Mouse (Mus musculus) CD8-positive naive resting alpha-beta T cell, adult 2 months (primary cell): Measurements from ENCODE around the gene Gm49378.

Source experiments
- DNase-seq, 2 experiments: peaks; one replicate each; pipeline ENCODE4 v3.0.0; 2022; ENCODE audit warnings: low read depth in 2 of 2, low spot score in 2 of 2

Gene Gm49378

DNA sequence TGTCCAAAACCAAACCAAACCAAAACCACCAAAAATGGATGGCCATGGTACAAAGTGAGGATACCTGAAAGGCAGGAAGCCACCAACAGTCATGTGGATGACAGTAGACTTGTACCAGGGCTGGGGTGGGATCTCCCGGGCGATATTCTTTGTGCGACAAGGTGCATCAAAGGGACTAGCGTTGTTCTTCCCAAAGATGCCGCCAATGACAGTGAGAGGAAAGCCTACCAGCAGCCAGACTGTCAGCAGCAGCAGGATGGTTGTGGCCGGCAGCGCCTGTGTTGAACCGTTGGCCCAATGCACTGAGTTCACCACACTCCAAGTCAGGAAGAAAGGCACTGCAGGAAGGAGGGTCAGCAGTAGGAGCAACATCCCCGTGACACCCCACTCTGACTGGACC, at the start of gene Gm49378:
Gm49378 (minus strand) TSS at position 101 of the 400 bp plus-strand sequence.
- no peak for DNase-seq

DNA sequence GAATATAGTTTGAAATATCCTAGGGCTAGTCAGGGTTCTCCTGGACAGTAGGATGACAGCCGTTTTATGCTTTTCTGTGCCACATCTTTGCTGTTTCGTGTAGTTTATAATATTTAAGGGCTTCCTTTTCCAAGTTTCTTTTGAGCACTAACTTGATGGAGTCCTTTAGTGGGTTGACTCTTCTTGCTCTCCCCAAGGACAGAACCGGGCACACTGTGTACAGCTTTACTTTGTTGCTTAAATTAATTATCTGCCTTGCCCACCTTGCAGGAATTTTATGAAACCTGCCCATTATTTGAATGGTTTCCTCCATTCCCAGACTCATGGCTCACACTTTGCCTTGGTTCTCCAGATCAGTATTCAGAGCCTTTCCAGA, 44.4 kb upstream of the Gm49378 start:
- no peak for DNase-seq

DNA sequence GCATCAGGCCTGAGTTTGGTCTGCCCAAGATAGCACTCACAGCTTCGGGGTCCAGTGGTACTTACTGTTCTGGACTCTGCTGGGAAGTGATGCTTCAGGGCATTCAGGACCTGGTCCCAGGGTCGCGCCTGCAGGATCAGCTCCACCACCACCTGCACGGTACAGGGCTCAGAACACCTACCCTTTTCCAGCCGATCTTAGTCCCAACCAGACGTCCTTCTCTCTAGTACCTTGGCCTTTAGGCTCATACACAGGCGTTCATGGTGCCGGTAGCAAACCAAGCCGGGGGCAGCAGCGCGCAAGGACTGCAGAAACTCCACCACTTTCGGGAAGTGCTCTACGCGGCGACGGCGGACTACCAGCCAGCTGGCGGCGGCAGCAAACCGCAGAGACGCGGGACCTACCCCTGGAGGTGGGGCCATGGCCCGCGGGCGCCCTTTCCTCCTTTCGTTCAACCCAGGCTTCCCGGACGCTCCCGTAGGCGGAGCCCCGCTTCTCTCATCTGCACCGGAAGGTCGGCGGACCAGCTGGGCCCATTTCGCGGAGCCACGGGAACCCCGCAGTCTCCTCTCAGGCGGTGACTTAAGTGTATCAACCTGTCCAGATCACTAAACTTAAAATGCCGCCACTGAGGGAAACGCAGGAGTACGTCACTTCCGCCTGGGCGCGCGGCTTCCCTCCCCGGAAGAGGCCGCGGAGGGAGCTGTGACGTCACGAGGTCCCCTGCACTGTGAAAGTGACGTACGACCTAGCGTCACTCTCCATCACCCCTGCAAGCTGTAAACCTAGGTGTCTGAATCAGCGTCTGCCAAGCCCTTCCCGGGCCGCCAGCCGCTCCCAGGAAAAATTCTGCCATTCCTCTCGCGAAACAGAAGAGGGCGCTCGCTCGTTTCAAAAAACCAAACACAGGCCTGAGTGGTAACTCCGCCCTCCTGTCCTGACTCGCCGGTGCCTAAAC, 43.7 kb upstream of the Gm49378 start, which contains the start of gene Tinf2:
Tinf2 (minus strand) TSS at position 661 of the 958 bp plus-strand sequence.
- DNase-seq, result peak; percentile 93 to 94

GRCm38 (mm10) chr14:55677615-55678014, 39.9 kb upstream of the Gm49378 start:
- DNase-seq, result no peak

- no peak for DNase-seq
Observed at GRCm38 (mm10) chr14:55672741-55673060, 35.0 kb upstream of the Gm49378 start.

DNA sequence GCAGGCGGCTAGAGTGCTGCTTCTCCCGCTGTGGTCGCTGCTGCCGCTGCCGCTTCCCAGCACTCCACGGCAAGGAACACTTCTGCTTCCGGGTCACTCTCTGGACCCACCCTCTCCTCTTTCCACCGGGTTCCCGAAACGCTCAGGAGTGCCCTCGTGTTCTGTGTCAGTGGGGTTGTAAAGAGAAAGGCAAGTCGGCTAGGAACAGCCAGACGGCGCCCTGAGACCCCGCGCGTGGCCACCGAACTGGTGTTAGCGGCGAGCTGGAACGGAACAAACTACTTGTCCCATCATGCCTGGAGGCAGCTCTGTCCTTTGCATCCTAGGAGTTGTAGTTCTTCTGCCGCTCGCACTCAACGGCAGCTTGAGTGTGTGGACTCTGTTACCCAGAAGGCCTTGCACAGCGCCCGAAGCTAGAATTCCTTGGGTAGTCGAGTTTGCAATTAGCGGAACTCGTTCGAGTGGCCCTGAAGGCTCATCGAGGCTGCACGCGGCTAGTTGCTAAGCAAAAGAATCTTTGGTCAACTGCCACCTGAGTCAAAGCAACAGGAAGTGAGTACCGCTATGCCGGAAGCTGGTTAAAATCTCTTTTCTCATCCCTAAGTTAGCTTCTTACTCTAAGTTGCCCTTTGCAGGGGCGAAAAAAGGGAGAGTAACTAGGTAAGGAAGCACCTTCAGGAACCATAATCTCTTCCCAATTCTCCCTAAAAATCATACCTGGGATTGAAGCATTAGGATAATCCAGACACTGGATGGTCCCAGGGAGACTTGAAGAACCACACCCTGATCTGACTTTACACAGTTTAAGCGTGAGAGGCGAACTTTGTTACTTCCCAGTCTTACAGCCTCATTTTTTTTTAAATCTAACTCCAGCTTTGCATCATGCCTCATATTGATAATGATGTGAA, 34.4 kb upstream of the Gm49378 start, which contains the start of the genes Gmpr2 and Nedd8:
Gmpr2 (plus strand) TSS at position 109 of the 908 bp plus-strand sequence.
Nedd8 (minus strand) TSS at position 292 of the 908 bp plus-strand sequence.
- DNase-seq, result peak; percentile 83 to 85

- no peak for DNase-seq
Observed at GRCm38 (mm10) chr14:55671486-55671832, 33.8 kb upstream of the Gm49378 start.

GRCm38 (mm10) chr14:55660636-55661035, 22.9 kb upstream of the Gm49378 start:
- no peak for DNase-seq

DNA sequence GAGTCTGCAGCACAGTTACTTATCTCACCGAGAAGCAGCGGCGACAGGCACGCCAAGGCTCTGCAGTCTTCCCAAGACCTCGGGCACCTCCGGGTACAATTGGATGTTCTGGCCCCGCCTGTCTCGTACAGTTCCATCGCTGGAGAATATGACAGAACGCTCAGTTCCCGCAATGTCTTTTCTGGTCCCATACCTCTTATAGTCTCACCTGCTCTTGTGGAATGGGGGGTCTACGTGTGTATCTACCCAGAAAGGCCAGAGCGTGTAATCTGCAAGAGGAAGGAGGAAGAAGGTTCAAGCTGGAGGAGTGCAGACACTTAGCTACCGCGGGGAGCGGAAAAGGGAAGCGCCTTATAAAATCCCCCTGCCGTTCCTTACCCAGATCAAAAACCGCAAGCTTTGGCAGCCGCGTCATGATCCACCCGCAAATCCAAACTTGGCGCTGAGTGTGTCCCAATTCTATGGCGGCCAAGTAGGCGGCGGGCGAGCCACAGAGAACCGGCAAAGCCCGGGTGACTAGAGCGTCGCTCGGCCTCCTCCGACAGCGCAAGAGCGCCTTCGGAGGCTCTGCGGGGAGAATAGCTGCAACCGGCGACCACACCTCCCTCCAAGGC, 22.4 kb upstream of the Gm49378 start, which contains the start of gene Mdp1:
Mdp1 (minus strand) TSS at position 549 of the 614 bp plus-strand sequence.
- DNase-seq, result peak; percentile 66 to 70

DNA sequence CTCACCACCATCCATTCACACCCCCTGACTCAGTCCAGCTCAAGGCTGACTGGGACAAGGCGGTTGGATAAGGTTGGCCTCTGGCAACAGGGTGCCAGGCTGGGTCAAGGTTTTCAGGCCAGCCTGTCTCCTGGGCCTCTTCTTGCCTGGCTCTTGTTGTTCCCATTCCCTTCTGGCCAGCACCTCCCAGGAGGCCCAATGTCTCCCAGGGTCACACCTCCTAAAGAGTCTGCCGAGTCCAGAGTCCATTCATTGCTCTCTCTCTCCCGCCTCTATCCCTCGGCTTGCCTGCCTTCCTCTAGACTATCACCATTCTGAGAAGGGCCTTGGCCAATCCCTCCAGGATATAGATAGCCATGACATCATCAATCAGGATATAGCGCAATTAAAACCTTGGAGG, 20.3 kb upstream of the Gm49378 start:
- no peak for DNase-seq

DNA sequence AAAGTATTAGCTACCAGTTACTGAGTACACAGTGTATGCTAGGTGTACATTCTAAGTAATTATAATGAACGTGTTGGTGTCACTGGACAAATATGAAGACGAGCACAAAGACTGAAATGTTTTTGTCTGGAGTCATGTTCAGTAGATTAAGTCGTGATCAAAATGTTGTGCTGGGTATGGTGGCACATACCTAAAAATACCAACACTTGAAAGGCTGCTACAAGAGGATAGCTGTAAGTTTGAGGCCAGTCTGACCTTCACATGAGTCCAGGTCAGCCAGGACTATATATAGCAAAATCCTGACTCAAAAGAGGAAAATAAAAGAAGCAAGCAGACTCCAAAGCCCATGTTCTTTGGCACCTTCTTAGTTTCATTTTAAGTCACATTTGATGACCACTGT, 19.2 kb upstream of the Gm49378 start:
- DNase-seq, result no peak

DNA sequence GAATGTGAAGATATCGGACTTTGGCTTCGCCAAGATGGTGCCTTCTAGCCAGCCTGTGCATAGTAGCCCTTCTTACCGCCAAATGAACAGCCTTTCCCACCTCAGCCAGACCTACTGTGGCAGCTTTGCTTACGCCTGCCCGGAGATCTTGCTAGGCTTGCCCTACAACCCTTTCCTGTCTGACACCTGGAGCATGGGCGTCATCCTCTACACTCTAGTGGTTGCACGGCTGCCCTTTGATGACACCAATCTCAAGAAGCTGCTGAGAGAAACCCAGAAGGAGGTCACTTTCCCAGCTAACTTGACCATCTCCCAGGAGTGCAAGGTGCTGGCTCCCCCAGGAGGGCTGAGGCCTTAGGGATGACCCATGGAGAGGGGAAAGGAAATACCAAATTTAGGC, 13.8 kb upstream of the Gm49378 start:
- DNase-seq, result no peak

DNA sequence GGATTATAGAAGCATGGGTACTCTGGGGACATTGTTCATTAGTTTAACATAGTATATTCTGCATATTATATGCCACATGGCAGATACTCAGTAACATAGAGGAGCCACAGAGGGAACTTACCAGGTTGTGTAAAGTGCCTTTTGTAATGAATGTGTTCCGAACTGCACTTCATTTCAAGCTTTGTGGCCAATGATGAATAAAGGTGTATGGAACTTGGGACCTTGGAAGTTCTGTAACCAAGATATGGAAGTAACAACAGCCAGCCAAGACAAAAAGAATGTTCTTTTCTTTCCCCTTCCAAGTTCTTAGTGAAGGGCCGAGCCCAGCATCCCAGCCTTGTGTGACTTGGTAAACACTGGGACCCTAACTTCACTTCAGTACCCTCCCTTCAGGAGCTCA, 12.2 kb upstream of the Gm49378 start, which contains the start of gene Tssk4:
Tssk4 (plus strand) TSS at position 301 of the 400 bp plus-strand sequence.
- DNase-seq, result no peak

DNA sequence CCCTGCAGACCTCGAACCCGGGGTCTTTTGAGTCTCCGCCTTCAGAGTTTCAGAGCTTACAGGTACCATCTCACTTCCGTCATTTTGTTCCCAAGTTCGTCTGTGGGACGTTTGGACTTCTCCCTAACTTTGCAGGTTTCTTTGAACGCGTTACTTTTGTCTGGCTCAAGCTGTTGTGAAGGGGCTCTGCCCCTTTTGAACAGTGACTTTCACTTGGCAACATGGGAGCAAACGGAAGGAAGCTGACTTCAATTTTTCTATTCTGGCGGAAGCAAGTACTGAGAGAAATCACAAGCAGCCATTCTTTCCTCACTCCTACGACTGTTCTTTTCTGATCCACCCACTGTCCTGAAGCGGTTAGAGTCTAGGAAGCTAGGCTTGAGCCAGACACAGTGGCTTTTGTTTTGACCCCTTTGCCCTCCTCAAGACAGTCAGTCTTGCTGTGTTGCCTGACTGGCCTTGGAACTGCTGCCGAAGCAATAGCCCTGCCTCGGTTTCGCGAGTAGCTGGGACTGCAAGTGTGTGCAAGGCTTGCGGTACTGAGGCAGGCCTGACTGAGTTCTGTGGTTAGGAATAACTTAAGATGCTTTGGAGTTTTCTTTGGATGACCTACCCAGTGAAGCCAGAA, 6.7 kb upstream of the Gm49378 start:
- DNase-seq, result peak; percentile 13 to 35

DNA sequence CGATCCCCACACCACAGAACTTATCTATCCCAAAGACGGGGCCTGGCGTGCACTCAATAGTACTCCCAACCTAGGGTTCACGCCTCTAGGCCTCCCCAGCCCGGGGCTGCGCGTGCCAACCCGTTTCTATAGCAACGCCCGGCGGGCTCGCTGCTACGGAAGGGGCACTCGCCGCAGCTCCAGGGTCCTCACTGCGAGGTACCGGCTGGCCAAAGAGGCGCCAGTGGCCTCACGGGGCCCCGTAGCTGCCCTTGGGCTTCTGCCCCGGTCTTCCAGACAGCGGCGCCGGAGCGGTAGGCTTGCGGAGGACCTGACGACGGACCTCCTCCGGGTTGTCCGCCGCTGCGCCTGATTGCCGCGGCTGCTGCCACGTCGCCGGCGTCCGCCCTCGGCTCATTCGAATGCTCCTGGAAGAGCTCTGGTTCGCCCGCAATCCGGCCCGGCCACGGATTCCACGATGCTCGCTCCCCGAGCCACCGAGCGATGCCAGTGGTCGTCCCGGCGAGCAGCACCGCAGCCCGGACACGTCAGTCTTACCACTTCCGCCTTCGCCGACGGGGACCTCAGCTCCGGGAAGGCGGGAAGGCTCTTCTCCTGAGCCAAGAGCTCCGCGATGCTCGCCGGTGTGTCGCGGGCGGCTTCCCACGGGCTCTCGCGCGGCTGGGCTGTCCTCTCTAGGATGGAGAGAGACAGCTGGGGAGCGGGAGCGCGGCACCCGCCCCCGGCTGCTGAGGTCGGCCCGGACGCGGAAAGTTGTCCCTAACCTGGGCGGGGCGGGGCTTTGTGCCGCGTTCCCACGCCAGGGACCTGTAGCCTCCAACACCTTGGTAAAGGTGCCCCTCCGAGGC, 5.6 kb upstream of the Gm49378 start, which contains the start of gene Tm9sf1:
Tm9sf1 (minus strand) TSS at position 747 of the 848 bp plus-strand sequence.
- DNase-seq, result peak; percentile 71 to 76

DNA sequence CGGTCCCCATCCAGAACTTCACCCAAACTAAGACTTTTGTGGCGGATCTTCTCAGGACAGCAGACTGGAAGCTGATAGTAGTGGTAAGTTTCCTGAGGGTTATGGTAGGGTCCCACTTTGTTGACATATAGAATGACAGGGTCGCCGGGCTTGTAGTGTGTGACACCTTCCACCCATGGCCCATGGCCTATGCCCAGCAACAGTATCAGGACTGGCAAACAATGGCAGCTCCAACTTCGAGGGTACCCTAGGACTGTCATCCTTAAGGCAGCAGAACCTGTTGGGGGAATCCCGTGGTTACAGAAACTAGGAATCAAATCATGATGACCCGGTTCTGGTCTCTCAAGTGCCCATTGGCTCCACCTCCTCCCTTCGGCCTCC, 5.0 kb upstream of the Gm49378 start:
- no peak for DNase-seq

- DNase-seq, result no peak
Observed at GRCm38 (mm10) chr14:55641291-55641690, 3.6 kb upstream of the Gm49378 start.

DNA sequence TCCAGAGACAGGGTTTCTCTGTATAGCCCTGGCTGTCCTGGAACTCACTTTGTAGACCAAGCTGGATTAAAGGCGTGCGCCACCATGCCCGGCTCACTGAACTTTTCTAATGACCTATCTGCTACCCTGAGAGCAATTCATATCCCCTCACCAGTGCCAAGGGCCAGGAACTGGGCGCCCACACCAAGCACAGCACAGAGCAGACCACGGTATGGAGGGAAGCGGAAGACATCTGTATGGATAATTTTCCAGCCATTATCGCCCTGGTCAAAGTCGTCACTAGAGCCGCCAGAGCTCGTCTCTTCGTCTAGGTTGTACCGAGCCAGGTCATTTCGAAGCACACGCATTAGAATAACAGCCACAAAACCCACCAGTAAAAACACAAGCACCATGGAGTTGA, 3.1 kb upstream of the Gm49378 start:
- no peak for DNase-seq

GRCm38 (mm10) chr14:55635523-55636007, 2.1 kb downstream of the Gm49378 start, which contains the start of gene Ipo4:
Ipo4 (minus strand) TSS chr14:55635957.
- peak; percentile 76 to 82 for DNase-seq
